Mouse (Mus musculus) midbrain, postnatal 0 days (tissue): ENCODE data around the gene Fbp1. TPM values are rescaled to one million over a fixed set of nuclear protein-coding genes. Genes with fewer than 3 reads are reported as not detected.

Experiments used
- ATAC-seq: fragments of 200-750 bp; cut with Nextera tagmentation; 2 replicates; pipeline ENCODE4 v1.8.0; 2017; ENCODE audit warnings: moderate number of reproducible peaks, mild to moderate bottlenecking, moderate TSS enrichment, moderate library complexity; ENCODE audit not compliant: low FRiP score
- DNase-seq: peaks from one replicate; pipeline ENCODE4 v3.0.0-alpha.2; 2015; ENCODE audit warnings: low spot score
- H3K27ac ChIP-seq: fragments of 300-500 bp; sonication (generic); 2 replicates; pipeline ENCODE4 v1.5.1; 2014; ENCODE audit warnings: low read depth, mild to moderate bottlenecking, low read length, mixed read lengths
- H3K27me3 ChIP-seq: fragments of 300-500 bp; sonication (generic); 2 replicates; pipeline ENCODE4 v1.6.1; 2014; ENCODE audit warnings: low read length, control low read depth, mixed read lengths; ENCODE audit not compliant: insufficient read depth
- H3K36me3 ChIP-seq: fragments of 300-500 bp; sonication (generic); 2 replicates; pipeline ENCODE4 v1.6.1; 2014; ENCODE audit warnings: low read length, control low read depth, mixed read lengths; ENCODE audit not compliant: insufficient read depth
- H3K4me1 ChIP-seq: fragments of 300-500 bp; sonication (generic); 2 replicates; pipeline ENCODE4 v1.6.1; 2014; ENCODE audit warnings: mild to moderate bottlenecking, control low read depth, antibody characterized with exemption, low read length, mixed read lengths; ENCODE audit not compliant: insufficient read depth
- H3K4me2 ChIP-seq: fragments of 300-500 bp; sonication (generic); 2 replicates; pipeline ENCODE4 v1.6.1; 2014; ENCODE audit warnings: low read depth, mild to moderate bottlenecking, low read length, mixed read lengths; ENCODE audit not compliant: poor library complexity, severe bottlenecking
- H3K4me3 ChIP-seq: fragments of 300-500 bp; sonication (generic); 2 replicates; pipeline ENCODE4 v1.5.1; 2014; ENCODE audit warnings: low read depth, mild to moderate bottlenecking, low read length, moderate library complexity
- H3K9ac ChIP-seq: fragments of 300-500 bp; sonication (generic); replicated peaks from 2 replicates; pipeline ENCODE4 v1.6.1; 2014; ENCODE audit warnings: mild to moderate bottlenecking, low read length, moderate library complexity, mixed read lengths; ENCODE audit not compliant: poor library complexity, severe bottlenecking
- H3K9me3 ChIP-seq: fragments of 300-500 bp; sonication (generic); 2 replicates; pipeline ENCODE4 v1.6.1; 2016; ENCODE audit warnings: low read length, control low read depth
- CTCF ChIP-seq: IDR thresholded peaks from 2 replicates; pipeline ENCODE4 v1.5.1; 2016; ENCODE audit warnings: antibody characterized with exemption, mild to moderate bottlenecking
- WGBS: fragments of 180-500 bp; shearing (Covaris S2); extraction: QIAGEN DNeasy Blood & Tissue Kit; methylation state at CpG from one replicate; pipeline ENCODE4 v1.1.7; 2014; 5-methylcytosine and 5-hydroxymethylcytosine counted together
- polyA plus RNA-seq: library from polyadenylated mRNA; unstranded; fragments of >200 nt; fragmentation: Nextera tagmentation; extraction: Ambion mirVana; gene quantifications from 2 replicates; pipeline ENCODE4 v1.2.1, GENCODE M21; 2015
- total RNA-seq: library from RNA; depleted of rRNA; stranded (reverse); fragments of >200 nt; gene quantifications from 2 replicates; pipeline ENCODE4 v1.2.3, GENCODE M21; 2014

The Fbp1 gene
- total and polyA plus RNA-seq, 2 experiments from 2014 or later = 0.27 TPM; not detected in 1

- Histone ChIP-seq H3K27me3 (no peaks in the 10 kb centered on the region), H3K4me1 (no peaks in the 10 kb centered on the region), H3K4me3 (no peak overlapping the region), H3K36me3 (no peaks in the 10 kb centered on the region), H3K9ac (no peak overlapping the region), H3K27ac (no peak overlapping the region), H3K4me2 (no peak overlapping the region), H3K9me3 (no peaks in the 10 kb centered on the region)
- TF ChIP-seq CTCF = no peak
- ATAC-seq (no peak), DNase-seq (no peak)
- WGBS = 63% methylated on average over 8 of the region's 8 CpGs
Measured at GRCm38 (mm10) chr13:62923182-62923581, 35.1 kb upstream of the Fbp1 start.

- Histone ChIP-seq H3K9me3 (no peaks in the 10 kb centered on the region), H3K4me2 (no peak overlapping the region), H3K4me1 (no peaks in the 10 kb centered on the region), H3K9ac (no peak overlapping the region), H3K36me3 (no peaks in the 10 kb centered on the region), H3K4me3 (no peak overlapping the region), H3K27ac (no peak overlapping the region), H3K27me3 (no peaks in the 10 kb centered on the region)
- no peak for ATAC-seq
- no peak for DNase-seq
- WGBS = 81% methylated on average over 3 of the region's 3 CpGs
- no peak for TF ChIP-seq CTCF
Measured at GRCm38 (mm10) chr13:62922645-62923044, 34.6 kb upstream of the Fbp1 start.

- ATAC-seq (no peak; the same call in 1 of the 2 replicates), DNase-seq (peak; percentile 74)
- TF ChIP-seq CTCF = peak; percentile 82
- Histone ChIP-seq H3K4me2 (no peak overlapping the region), H3K36me3 (no peaks in the 10 kb centered on the region), H3K9me3 (no peaks in the 10 kb centered on the region), H3K4me3 (no peak overlapping the region), H3K4me1 (no peaks in the 10 kb centered on the region), H3K27ac (no peak overlapping the region), H3K9ac (no peak overlapping the region), H3K27me3 (no peaks in the 10 kb centered on the region)
- WGBS = 38% methylated on average over 11 of the region's 11 CpGs
Measured at GRCm38 (mm10) chr13:62919647-62920341, 31.7 kb upstream of the Fbp1 start.

- Histone ChIP-seq H3K36me3 (no peaks in the 10 kb centered on the region), H3K27ac (no peak overlapping the region), H3K9ac (no peak overlapping the region), H3K4me1 (no peaks in the 10 kb centered on the region), H3K4me2 (no peak overlapping the region), H3K27me3 (no peaks in the 10 kb centered on the region), H3K9me3 (no peaks in the 10 kb centered on the region), H3K4me3 (no peak overlapping the region)
- TF ChIP-seq CTCF = no peak
- ATAC-seq = 0 out of 2 replicates have a peak, but pooled peaks have one; percentile 64
- 17% methylated on average over 1 of the region's 1 CpGs for WGBS
- DNase-seq = peak; percentile 74
Measured at GRCm38 (mm10) chr13:62917416-62918110, 29.5 kb upstream of the Fbp1 start.

GRCm38 (mm10) chr13:62916675-62917074 lies 28.6 kb upstream of the Fbp1 start:
- Histone ChIP-seq H3K4me3 (no peak overlapping the region), H3K4me1 (no peaks in the 10 kb centered on the region), H3K27me3 (no peaks in the 10 kb centered on the region), H3K9ac (no peak overlapping the region), H3K36me3 (no peaks in the 10 kb centered on the region), H3K9me3 (no peaks in the 10 kb centered on the region), H3K27ac (no peak overlapping the region), H3K4me2 (no peak overlapping the region)
- WGBS = 66% methylated on average over 4 of the region's 4 CpGs
- DNase-seq (no peak), ATAC-seq (no peak)
- TF ChIP-seq CTCF = no peak

- H3K27ac ChIP-seq = no peak overlapping the region
- H3K9ac ChIP-seq = no peak overlapping the region
- no peak overlapping the region for H3K4me3 ChIP-seq
- no peak for TF ChIP-seq CTCF
- no peak overlapping the region for H3K4me2 ChIP-seq
- DNase-seq (no peak), ATAC-seq (no peak)
- no peaks in the 10 kb centered on the region for H3K4me1 ChIP-seq
- no peaks in the 10 kb centered on the region for H3K9me3 ChIP-seq
- no peaks in the 10 kb centered on the region for H3K36me3 ChIP-seq
- H3K27me3 ChIP-seq = no peaks in the 10 kb centered on the region
- 81% methylated on average over 5 of the region's 5 CpGs for WGBS
Measured at GRCm38 (mm10) chr13:62911575-62911974, 23.5 kb upstream of the Fbp1 start.
